Mouse (Mus musculus) limb, embryonic 11.5 days (tissue): ENCODE results near the gene Ube2d2b. TPM values are rescaled to one million over a fixed set of nuclear protein-coding genes. Genes with fewer than 3 reads are reported as not detected.

ENCODE experiments used
- ATAC-seq: fragments of 200-750 bp; cut with Nextera tagmentation; 2 replicates; pipeline ENCODE4 v1.8.0; 2017; ENCODE audit warnings: low read depth; ENCODE audit not compliant: insufficient number of reproducible peaks, low FRiP score, low TSS enrichment
- DNase-seq: peaks from one replicate; pipeline ENCODE4 v3.0.0-alpha.2; 2015; ENCODE audit warnings: low spot score
- H3K27ac ChIP-seq: fragments of 300-500 bp; sonication (generic); replicated peaks from 2 replicates; pipeline ENCODE4 v1.5.1; 2014; ENCODE audit warnings: low read depth, mild to moderate bottlenecking, low read length
- H3K27me3 ChIP-seq: fragments of 300-500 bp; sonication (generic); 2 replicates; pipeline ENCODE4 v1.6.1; 2014; ENCODE audit warnings: mild to moderate bottlenecking, low read length, mixed read lengths; ENCODE audit not compliant: control insufficient read depth, insufficient read depth
- H3K36me3 ChIP-seq: fragments of 300-500 bp; sonication (generic); 2 replicates; pipeline ENCODE4 v1.6.1; 2014; ENCODE audit warnings: mild to moderate bottlenecking, low read length, moderate library complexity, mixed read lengths; ENCODE audit not compliant: control insufficient read depth, insufficient read depth
- H3K4me1 ChIP-seq: fragments of 300-500 bp; sonication (generic); 2 replicates; pipeline ENCODE4 v1.6.1; 2014; ENCODE audit warnings: low read length, mixed read lengths; ENCODE audit not compliant: control insufficient read depth, insufficient read depth
- H3K4me2 ChIP-seq: fragments of 300-500 bp; sonication (generic); 2 replicates; pipeline ENCODE4 v1.6.1; 2014; ENCODE audit warnings: low read depth, mild to moderate bottlenecking, moderate library complexity; ENCODE audit not compliant: severe bottlenecking
- H3K4me3 ChIP-seq: fragments of 300-500 bp; sonication (generic); 2 replicates; pipeline ENCODE4 v1.5.1; 2014; ENCODE audit warnings: low read depth, low read length
- H3K9ac ChIP-seq: fragments of 300-500 bp; sonication (generic); 2 replicates; pipeline ENCODE4 v1.6.1; 2014; ENCODE audit warnings: mild to moderate bottlenecking, low read length
- H3K9me3 ChIP-seq: fragments of 300-500 bp; sonication (generic); 2 replicates; pipeline ENCODE4 v1.6.1; 2016; ENCODE audit warnings: low read length; ENCODE audit not compliant: control insufficient read depth
- WGBS: fragments of 180-500 bp; shearing (Covaris S2); extraction: QIAGEN DNeasy Blood & Tissue Kit; methylation state at CpG from one replicate; pipeline ENCODE4 v1.1.7; 2014; 5-methylcytosine and 5-hydroxymethylcytosine counted together
- polyA plus RNA-seq: library from polyadenylated mRNA; unstranded; fragments of >200 nt; fragmentation: Nextera tagmentation; extraction: Ambion mirVana; gene quantifications from 2 replicates; pipeline ENCODE4 v1.2.1, GENCODE M21; 2014

Ube2d2b gene
- polyA plus RNA-seq, 1 experiment from 2014 or later = 0.23 TPM

GRCm38 (mm10) chr5:107858963-107859362, 29.1 kb downstream of the Ube2d2b start:
- no peak for ATAC-seq
- DNase-seq = no peak
- no peaks in the 10 kb centered on the region for H3K4me1 ChIP-seq
- no peak overlapping the region for H3K4me3 ChIP-seq
- no peaks in the 10 kb centered on the region for H3K27me3 ChIP-seq
- no peak overlapping the region for H3K4me2 ChIP-seq
- H3K27ac ChIP-seq = no peak overlapping the region
- WGBS = 48% methylated on average over 2 of the region's 2 CpGs
- H3K9ac ChIP-seq = no peak overlapping the region
- no peaks in the 10 kb centered on the region for H3K36me3 ChIP-seq
- H3K9me3 ChIP-seq = no peaks in the 10 kb centered on the region

DNA sequence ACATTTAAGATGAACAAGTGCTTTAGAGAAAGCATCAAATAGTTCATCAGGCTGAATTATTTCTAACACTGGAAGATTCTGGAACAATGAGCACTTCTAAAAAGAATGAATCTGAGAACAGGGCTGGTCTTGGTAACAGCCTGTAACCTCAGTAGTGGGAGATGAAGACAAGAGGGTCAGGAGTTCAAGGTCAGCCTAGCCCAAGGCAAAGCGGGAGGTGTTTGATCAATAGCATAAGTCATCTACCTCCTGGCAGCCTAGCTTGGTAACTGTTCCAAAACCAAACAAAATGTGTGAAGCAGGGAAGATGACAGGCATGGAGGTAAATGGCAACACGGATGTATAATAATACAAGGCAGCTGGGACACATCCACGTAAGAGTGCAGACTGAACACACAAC, 34.1 kb downstream of the Ube2d2b start:
- Histone ChIP-seq H3K36me3 (no peaks in the 10 kb centered on the region), H3K9me3 (no peaks in the 10 kb centered on the region), H3K27ac (no peak overlapping the region), H3K4me2 (no peak overlapping the region), H3K27me3 (no peaks in the 10 kb centered on the region), H3K4me3 (no peak overlapping the region), H3K9ac (no peak overlapping the region), H3K4me1 (no peaks in the 10 kb centered on the region; the same call in 1 of the 2 replicates)
- DNase-seq (no peak), ATAC-seq (no peak)
- 95% methylated on average over 3 of the region's 3 CpGs for WGBS

- Histone ChIP-seq H3K4me3 (no peak overlapping the region), H3K9me3 (no peaks in the 10 kb centered on the region), H3K27ac (no peak overlapping the region), H3K4me1 (no peaks in the 10 kb centered on the region; the same call in 1 of the 2 replicates), H3K9ac (no peak overlapping the region), H3K36me3 (no peaks in the 10 kb centered on the region), H3K4me2 (no peak overlapping the region), H3K27me3 (no peaks in the 10 kb centered on the region)
- DNase-seq = no peak
- 82% methylated on average over 2 of the region's 2 CpGs for WGBS
- no peak for ATAC-seq
These were observed 36.5 kb downstream of the Ube2d2b start for GRCm38 (mm10) chr5:107866127-107867126.

GRCm38 (mm10) chr5:107867970-107868904, 38.3 kb downstream of the Ube2d2b start:
- peak overlapping the region; percentile 78 for H3K9ac ChIP-seq
- peak overlapping the region; percentile 95 for H3K27ac ChIP-seq
- H3K36me3 ChIP-seq = no peaks in the 10 kb centered on the region
- H3K4me2 ChIP-seq = peak overlapping the region; percentile 43
- no peaks in the 10 kb centered on the region; the same call in none of the 2 replicates for H3K4me1 ChIP-seq
- no peaks in the 10 kb centered on the region for H3K9me3 ChIP-seq
- H3K27me3 ChIP-seq = no peaks in the 10 kb centered on the region
- ATAC-seq = peak; percentile 72
- peak; percentile 77 for DNase-seq
- peak overlapping the region; percentile 71 for H3K4me3 ChIP-seq
- under 1% methylated on average over 67 of the region's 82 CpGs for WGBS

- Histone ChIP-seq H3K36me3 (no peaks in the 10 kb centered on the region), H3K4me2 (peak overlapping the region; percentile 43), H3K4me3 (peak overlapping the region; percentile 71), H3K9me3 (no peaks in the 10 kb centered on the region), H3K27ac (peak overlapping the region; percentile 95), H3K27me3 (no peaks in the 10 kb centered on the region), H3K9ac (peak overlapping the region; percentile 78), H3K4me1 (no peaks in the 10 kb centered on the region; the same call in none of the 2 replicates)
- DNase-seq (peak; percentile 95), ATAC-seq (peak; percentile 99)
- WGBS = under 1% methylated on average over 58 of the region's 58 CpGs
These were observed 39.1 kb downstream of the Ube2d2b start for GRCm38 (mm10) chr5:107868905-107869424.

- Histone ChIP-seq H3K36me3 (no peaks in the 10 kb centered on the region), H3K27ac (no peak overlapping the region), H3K4me1 (no peaks in the 10 kb centered on the region; the same call in none of the 2 replicates), H3K4me3 (no peak overlapping the region), H3K27me3 (no peaks in the 10 kb centered on the region), H3K9ac (no peak overlapping the region), H3K4me2 (no peak overlapping the region), H3K9me3 (no peaks in the 10 kb centered on the region)
- no peak for DNase-seq
- WGBS = 71% methylated on average over 2 of the region's 2 CpGs
- ATAC-seq = no peak
These were observed 39.8 kb downstream of the Ube2d2b start for GRCm38 (mm10) chr5:107869701-107870100.

DNA sequence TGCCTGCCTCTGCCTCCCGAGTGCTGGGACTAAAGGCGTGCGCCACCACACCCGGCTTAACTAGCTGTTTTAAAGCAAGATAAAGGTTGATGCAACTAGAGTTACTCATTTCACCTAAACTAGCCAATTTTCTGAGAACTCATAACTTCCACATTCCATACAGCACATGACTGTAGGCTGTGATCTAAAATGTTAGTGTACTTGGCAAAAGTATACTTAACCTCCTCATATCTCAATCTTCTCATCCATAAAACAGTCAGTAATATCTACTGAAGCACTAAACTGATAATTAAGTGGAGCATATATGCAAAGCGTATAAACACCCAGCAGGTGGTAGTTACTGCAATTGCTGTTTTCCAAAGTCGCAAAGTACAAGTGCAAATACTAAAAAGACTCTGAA, 43.4 kb downstream of the Ube2d2b start:
- H3K4me1 ChIP-seq = no peaks in the 10 kb centered on the region; the same call in 1 of the 2 replicates
- no peak for DNase-seq
- H3K4me2 ChIP-seq = no peak overlapping the region
- ATAC-seq = no peak
- no peaks in the 10 kb centered on the region for H3K9me3 ChIP-seq
- WGBS = 88% methylated on average over 6 of the region's 6 CpGs
- no peaks in the 10 kb centered on the region for H3K27me3 ChIP-seq
- no peak overlapping the region for H3K27ac ChIP-seq
- H3K9ac ChIP-seq = no peak overlapping the region
- no peak overlapping the region for H3K4me3 ChIP-seq
- H3K36me3 ChIP-seq = no peaks in the 10 kb centered on the region

- Histone ChIP-seq H3K36me3 (no peaks in the 10 kb centered on the region), H3K27ac (no peak overlapping the region), H3K4me1 (no peaks in the 10 kb centered on the region; the same call in 1 of the 2 replicates), H3K4me3 (no peak overlapping the region), H3K9ac (no peak overlapping the region), H3K9me3 (no peaks in the 10 kb centered on the region), H3K27me3 (no peaks in the 10 kb centered on the region), H3K4me2 (no peak overlapping the region)
- ATAC-seq = no peak
- DNase-seq = no peak
- WGBS = 67% methylated on average over 7 of the region's 7 CpGs
These were observed 44.0 kb downstream of the Ube2d2b start for GRCm38 (mm10) chr5:107873886-107874302.
